20 mouse cellular contexts compared by ENCODE assay signal in the genomic region with DNA sequence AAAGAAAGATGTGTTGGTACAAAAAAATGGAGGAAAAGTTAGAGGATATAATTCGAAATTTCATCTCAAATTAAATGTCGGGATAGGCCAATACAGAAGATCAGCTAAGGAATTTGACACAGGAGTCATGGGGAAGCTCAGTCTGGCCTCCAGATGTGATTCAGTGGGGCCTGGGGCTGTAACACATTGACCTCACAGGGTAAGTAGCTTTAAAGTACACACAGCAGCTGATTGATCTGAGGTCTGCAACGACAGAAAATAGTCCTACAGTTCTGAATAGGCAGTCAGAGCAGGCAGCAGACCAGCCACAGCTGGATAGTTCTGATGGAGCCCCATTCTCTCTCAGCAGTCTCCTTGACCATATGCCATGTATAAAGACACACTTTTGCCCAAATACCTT.
A peak's percentile ranks its signal among the peaks of the same experiment; 100 is the strongest.
DNase-seq lines count a peak whose midpoint lies in the region; ATAC-seq lines count a peak whose summit lies in the region.
"Had no signal": no experiment of that assay in that cellular context is flagged by ENCODE, and none has a peak within 500 bp of the region (broad histone marks: within the 10 kb centered on the region; RNA-seq: fewer than 3 reads in every experiment).

No protein-coding gene starts in this region.

- H3K27me3 ChIP-seq in hindbrain, embryonic 11.5 days (ENCODE audit: control insufficient read depth, insufficient read depth, low read length) = no peaks in the 10 kb centered on the region
- H3K27me3 ChIP-seq in hindbrain, embryonic 14.5 days (ENCODE audit: control insufficient read depth, insufficient read depth, low read length) = no peaks in the 10 kb centered on the region
- H3K27me3 ChIP-seq: forebrain, embryonic 13.5 days; hindbrain, embryonic 15.5 days; liver, embryonic 13.5 days; midbrain, embryonic 15.5 days had no signal

- no peaks in the 10 kb centered on the region for H3K36me3 ChIP-seq in hindbrain, embryonic 11.5 days (ENCODE audit: control insufficient read depth, insufficient read depth, low read length)
- no peaks in the 10 kb centered on the region for H3K36me3 ChIP-seq in hindbrain, embryonic 14.5 days (replicated peaks; ENCODE audit: control insufficient read depth, insufficient read depth)
- H3K36me3 ChIP-seq: hindbrain, embryonic 15.5 days; liver, embryonic 13.5 days; midbrain, embryonic 15.5 days had no signal

- ATAC-seq in hindbrain, embryonic 11.5 days (ENCODE audit: low FRiP score) = no peak
- no peak for ATAC-seq in hindbrain, embryonic 14.5 days (ENCODE audit: low FRiP score)
- ATAC-seq: forebrain, embryonic 13.5 days; intestine, embryonic 16.5 days; midbrain, embryonic 15.5 days had no signal

- H3K9me3 ChIP-seq in hindbrain, embryonic 11.5 days (ENCODE audit: control insufficient read depth, low read length) = no peaks in the 10 kb centered on the region
- H3K9me3 ChIP-seq in hindbrain, embryonic 14.5 days (ENCODE audit: control insufficient read depth, low read length) = no peaks in the 10 kb centered on the region
- H3K9me3 ChIP-seq: forebrain, embryonic 13.5 days; hindbrain, embryonic 15.5 days; liver, embryonic 13.5 days; midbrain, embryonic 15.5 days had no signal

- no peak overlapping the region for H3K9ac ChIP-seq in hindbrain, embryonic 11.5 days (ENCODE audit: low read depth, low read length)
- no peak overlapping the region for H3K9ac ChIP-seq in hindbrain, embryonic 14.5 days
- H3K9ac ChIP-seq: forebrain, embryonic 13.5 days; hindbrain, embryonic 15.5 days; liver, embryonic 13.5 days; lung, embryonic 14.5 days; midbrain, embryonic 15.5 days had no signal

- H3K4me3 ChIP-seq in hindbrain, embryonic 11.5 days (ENCODE audit: low read depth, low read length) = no peak overlapping the region
- H3K4me3 ChIP-seq in hindbrain, embryonic 14.5 days (replicated peaks; ENCODE audit: low read length) = no peak overlapping the region
- H3K4me3 ChIP-seq: forebrain, embryonic 13.5 days; heart, adult 2 months; hindbrain, embryonic 15.5 days; liver, embryonic 13.5 days; midbrain, embryonic 15.5 days had no signal

- DNase-seq in hindbrain, embryonic 11.5 days (ENCODE audit: low spot score) = peak; percentile 21
- DNase-seq in hindbrain, embryonic 14.5 days (ENCODE audit: low spot score) = no peak
- peak; percentile 13 for DNase-seq in embryo, embryonic 11.5 days (ENCODE audit: low read depth, low spot score)
- DNase-seq in hindlimb bud, embryonic 11.5 days (ENCODE audit: extremely low spot score, low read depth, low spot score) = peak; percentile 44
- peak; percentile 16 for DNase-seq in yolk sac, embryonic 10.5 days (ENCODE audit: low spot score)
- DNase-seq in right cerebral cortex, adult 18-20 months = no peak
- DNase-seq in natural killer cell, adult 2 months (ENCODE audit: low spot score in 2 of 2) = no peak
- DNase-seq: adrenal gland, postnatal 36 days; cerebellum, postnatal 10 days; gastrocnemius, postnatal 25 days; heart, adult 2 months; kidney, adult 9 months; kidney, postnatal 14 days; liver, embryonic 13.5 days; lung, embryonic 14.5 days had no signal

- H3K4me2 ChIP-seq in hindbrain, embryonic 11.5 days (replicated peaks; ENCODE audit: low read depth, low read length) = no peak overlapping the region
- H3K4me2 ChIP-seq in hindbrain, embryonic 14.5 days (replicated peaks) = no peak overlapping the region
- H3K4me2 ChIP-seq: forebrain, embryonic 13.5 days; hindbrain, embryonic 15.5 days; liver, embryonic 13.5 days; lung, embryonic 14.5 days; midbrain, embryonic 15.5 days had no signal

- H3K4me1 ChIP-seq in hindbrain, embryonic 11.5 days (replicated peaks; ENCODE audit: control insufficient read depth, insufficient read depth, low read length) = no peaks in the 10 kb centered on the region
- no peaks in the 10 kb centered on the region for H3K4me1 ChIP-seq in hindbrain, embryonic 14.5 days (replicated peaks; ENCODE audit: control insufficient read depth, insufficient read depth, low read length)
- H3K4me1 ChIP-seq: forebrain, embryonic 13.5 days; hindbrain, embryonic 15.5 days; liver, embryonic 13.5 days; midbrain, embryonic 15.5 days had no signal

- H3K27ac ChIP-seq in hindbrain, embryonic 11.5 days (ENCODE audit: low read depth, low read length) = no peak overlapping the region
- H3K27ac ChIP-seq in hindbrain, embryonic 14.5 days = no peak overlapping the region
- H3K27ac ChIP-seq: forebrain, embryonic 13.5 days; heart, adult 2 months; hindbrain, embryonic 15.5 days; liver, embryonic 13.5 days; midbrain, embryonic 15.5 days; stomach, postnatal 0 days had no signal

- WGBS in hindbrain, embryonic 11.5 days = 43% methylated on average over 3 of the region's 3 CpGs
- 55% methylated on average over 3 of the region's 3 CpGs for WGBS in hindbrain, embryonic 14.5 days

Comparison
In these comparisons a context has a peak if more than half of its experiments do, and no peak if none do; other contexts are left out.
1. DNase-seq: peak in hindbrain, embryonic 11.5 days (single experiment), embryo, embryonic 11.5 days (single experiment), hindlimb bud, embryonic 11.5 days (single experiment) and yolk sac, embryonic 10.5 days (single experiment); none in hindbrain, embryonic 14.5 days (single experiment), right cerebral cortex, adult 18-20 months (single experiment) and natural killer cell, adult 2 months (0 of 2).